Mouse (Mus musculus): ENCODE data around the gene Ikbke.

DNA sequence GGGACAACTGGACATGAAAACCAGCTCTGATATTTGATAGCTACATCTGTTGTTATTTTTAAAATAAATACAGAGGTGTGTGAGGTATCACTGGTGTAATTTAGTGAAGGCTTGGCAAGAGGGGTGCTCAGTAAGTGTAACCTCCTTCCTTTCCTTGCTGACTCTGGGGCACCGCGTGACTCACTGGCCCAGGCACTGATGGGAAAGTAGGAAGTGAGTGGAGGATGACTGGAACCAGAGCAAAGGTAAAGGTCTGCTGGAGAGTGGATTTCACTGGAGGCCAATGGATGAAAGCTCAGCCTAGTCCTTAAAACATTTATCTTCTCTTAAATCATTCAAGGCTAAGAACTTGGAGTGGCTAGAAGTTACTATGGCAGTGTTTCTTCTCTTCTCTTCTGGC is 21.3 kb upstream of the Ikbke start:
- TF ChIP-seq CTCF (IDR thresholded peaks at IDR 0.05; ENCODE audit: insufficient read depth, low read length), result no peak
- no peak for TF ChIP-seq POLR2A (IDR thresholded peaks at IDR 0.05; ENCODE audit: borderline replicate concordance, extremely low read depth, low read depth, low read length)
